Mouse (Mus musculus): Measurements from ENCODE around the gene Sipa1l2. TPM values are rescaled to one million over a fixed set of nuclear protein-coding genes. Genes with fewer than 3 reads are reported as not detected.

The Sipa1l2 gene
- polyA plus RNA-seq, 1 experiment: 6.5 TPM

DNA sequence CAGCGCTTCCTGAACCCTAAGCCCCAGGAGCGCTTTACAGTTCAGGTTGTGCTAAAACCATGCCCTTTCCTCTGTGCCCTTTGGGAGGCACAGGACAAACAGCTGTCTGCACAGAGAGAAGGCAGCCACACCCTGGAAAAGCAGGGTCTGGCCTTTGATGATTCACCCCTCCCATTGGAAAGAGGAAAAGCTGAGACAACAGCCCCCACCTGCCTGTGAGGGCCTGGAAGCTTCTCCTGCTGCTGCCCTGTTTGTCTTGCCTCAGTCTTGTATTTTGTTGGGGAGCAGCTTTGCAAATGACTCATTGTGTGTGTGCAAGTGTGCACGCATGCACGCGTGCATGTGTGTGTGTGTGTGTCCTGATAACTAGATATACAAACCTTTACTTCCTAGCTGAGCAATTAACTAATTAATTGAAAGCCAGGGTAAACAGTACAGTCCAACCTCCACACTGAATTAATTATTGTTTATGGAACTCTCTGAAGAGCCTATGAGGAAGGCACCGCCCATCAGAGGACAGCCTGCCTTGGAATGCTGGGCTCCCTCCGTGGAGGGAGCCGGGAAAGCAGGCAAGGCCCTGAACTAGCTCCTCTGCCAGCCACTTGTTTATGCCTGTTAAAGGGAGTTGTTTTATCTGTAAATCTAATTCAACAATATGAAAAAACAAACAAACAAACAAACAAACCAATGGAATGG lies 35.4 kb upstream of the Sipa1l2 start:
- Histone ChIP-seq H3K79me3 (ENCODE audit: low read depth) (no peaks in the 10 kb centered on the region), H3ac (ENCODE audit: control insufficient read depth, insufficient read length, low read depth) (no peak overlapping the region), H3K4me3 (ENCODE audit: insufficient read depth, poor library complexity, severe bottlenecking) (no peak overlapping the region), H3K36me3 (ENCODE audit: control insufficient read depth, insufficient read depth) (no peaks in the 10 kb centered on the region), H3K79me2 (ENCODE audit: control insufficient read depth, insufficient read depth) (no peaks in the 10 kb centered on the region), H3K27me3 (ENCODE audit: control insufficient read depth, insufficient read depth, insufficient read length) (no peaks in the 10 kb centered on the region)
- TF ChIP-seq CEBPB (IDR thresholded peaks at IDR 0.05; ENCODE audit: low read depth) (no peak), MYOD1 (IDR thresholded peaks at IDR 0.05; ENCODE audit: control insufficient read depth, insufficient read length, low read depth) (peak; percentile 35)

DNA sequence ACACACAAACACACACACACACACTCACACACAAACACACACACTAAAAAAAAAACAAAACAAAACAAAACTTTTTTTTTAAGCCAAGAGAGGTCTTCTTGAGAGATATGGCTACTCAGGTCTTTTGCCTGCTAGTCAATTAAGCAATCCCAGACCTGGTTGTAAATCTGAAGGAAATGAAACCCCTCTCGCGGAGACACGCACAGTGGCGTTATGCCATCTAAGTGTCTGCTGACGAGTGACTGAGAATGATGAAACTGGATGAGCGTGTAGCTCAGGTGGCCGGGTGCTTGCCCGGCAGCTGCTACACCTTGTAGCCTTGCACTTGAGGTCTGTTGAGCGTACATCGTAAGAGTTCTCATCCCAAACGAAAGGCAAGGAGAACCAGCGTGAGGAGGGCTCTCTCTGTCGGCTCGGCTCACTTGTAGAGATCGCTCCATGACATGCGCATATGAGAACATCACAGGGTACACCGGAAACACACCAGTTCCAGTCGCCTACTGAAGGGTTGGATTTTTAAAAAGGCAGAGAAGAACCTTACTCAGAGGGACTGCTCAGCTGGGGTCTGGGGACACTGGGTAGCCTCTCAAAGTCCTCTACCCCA lies 34.7 kb upstream of the Sipa1l2 start:
- no peaks in the 10 kb centered on the region for H3K79me3 ChIP-seq (ENCODE audit: low read depth)
- no peak overlapping the region for H3ac ChIP-seq (ENCODE audit: control insufficient read depth, insufficient read length, low read depth)
- H3K79me2 ChIP-seq (ENCODE audit: control insufficient read depth, insufficient read depth): no peaks in the 10 kb centered on the region
- no peaks in the 10 kb centered on the region for H3K27me3 ChIP-seq (ENCODE audit: control insufficient read depth, insufficient read depth, insufficient read length)
- H3K36me3 ChIP-seq (ENCODE audit: control insufficient read depth, insufficient read depth): no peaks in the 10 kb centered on the region
- no peak overlapping the region for H3K4me3 ChIP-seq (ENCODE audit: insufficient read depth, poor library complexity, severe bottlenecking)
- no peak for TF ChIP-seq CEBPB (IDR thresholded peaks at IDR 0.05; ENCODE audit: low read depth)
- TF ChIP-seq CTCF (IDR thresholded peaks at IDR 0.05; ENCODE audit: control insufficient read depth, insufficient read depth, insufficient read length): no peak
- TF ChIP-seq FOSL1 (IDR thresholded peaks at IDR 0.05; ENCODE audit: insufficient read depth, low read length, poor library complexity, severe bottlenecking): no peak
- no peak for TF ChIP-seq MAX (IDR thresholded peaks at IDR 0.05)
- no peak for TF ChIP-seq USF1 (IDR thresholded peaks at IDR 0.05; ENCODE audit: low read depth)
- TF ChIP-seq MYOG (IDR thresholded peaks at IDR 0.05; ENCODE audit: control insufficient read depth, extremely low read depth, insufficient read length): no peak
- no peak for TF ChIP-seq MYOD1 (IDR thresholded peaks at IDR 0.05; ENCODE audit: control insufficient read depth, insufficient read length, low read depth)

DNA sequence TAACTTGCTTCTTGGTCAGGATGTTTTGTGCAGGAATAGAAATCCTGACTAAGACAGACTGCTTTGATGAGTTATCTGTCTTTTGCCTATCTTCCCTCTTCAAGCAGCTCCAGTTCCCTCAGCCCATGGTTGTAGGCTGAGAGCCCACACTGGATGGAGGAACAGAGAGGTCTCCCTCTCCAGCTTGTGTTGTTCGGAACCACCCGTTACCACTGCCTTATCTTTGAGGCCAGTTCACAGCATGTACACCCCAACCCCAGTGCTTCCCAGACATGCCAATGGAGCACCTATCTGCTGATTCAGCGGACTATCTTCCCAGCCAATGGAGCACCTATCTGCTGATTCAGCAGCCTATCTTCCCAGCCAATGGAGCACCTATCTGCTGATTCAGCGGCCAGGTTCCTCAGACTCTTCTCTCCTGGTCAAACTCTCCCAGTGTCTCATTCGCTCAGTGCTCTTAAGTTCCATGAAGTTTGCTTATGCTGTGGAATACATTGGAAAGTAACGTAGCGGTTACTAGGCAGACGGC lies 33.8 kb upstream of the Sipa1l2 start:
- no peaks in the 10 kb centered on the region for H3K36me3 ChIP-seq (ENCODE audit: control insufficient read depth, insufficient read depth)
- no peaks in the 10 kb centered on the region for H3K27me3 ChIP-seq (ENCODE audit: control insufficient read depth, insufficient read depth, insufficient read length)
- H3K79me2 ChIP-seq (ENCODE audit: control insufficient read depth, insufficient read depth): no peaks in the 10 kb centered on the region
- H3K79me3 ChIP-seq (ENCODE audit: low read depth): no peaks in the 10 kb centered on the region
- TF ChIP-seq MYOG (IDR thresholded peaks at IDR 0.05; ENCODE audit: control insufficient read depth, extremely low read depth, insufficient read length) (no peak), USF1 (IDR thresholded peaks at IDR 0.05; ENCODE audit: low read depth) (no peak), CEBPB (IDR thresholded peaks at IDR 0.05; ENCODE audit: low read depth) (no peak), MYOD1 (IDR thresholded peaks at IDR 0.05; ENCODE audit: control insufficient read depth, insufficient read length, low read depth) (no peak), CTCF (IDR thresholded peaks at IDR 0.05; ENCODE audit: control insufficient read depth, insufficient read depth, insufficient read length) (no peak), FOSL1 (IDR thresholded peaks at IDR 0.05; ENCODE audit: insufficient read depth, low read length, poor library complexity, severe bottlenecking) (no peak), MAX (IDR thresholded peaks at IDR 0.05) (no peak)
- no peak overlapping the region for H3K4me3 ChIP-seq (ENCODE audit: insufficient read depth, poor library complexity, severe bottlenecking)
- no peak overlapping the region for H3ac ChIP-seq (ENCODE audit: control insufficient read depth, insufficient read length, low read depth)

DNA sequence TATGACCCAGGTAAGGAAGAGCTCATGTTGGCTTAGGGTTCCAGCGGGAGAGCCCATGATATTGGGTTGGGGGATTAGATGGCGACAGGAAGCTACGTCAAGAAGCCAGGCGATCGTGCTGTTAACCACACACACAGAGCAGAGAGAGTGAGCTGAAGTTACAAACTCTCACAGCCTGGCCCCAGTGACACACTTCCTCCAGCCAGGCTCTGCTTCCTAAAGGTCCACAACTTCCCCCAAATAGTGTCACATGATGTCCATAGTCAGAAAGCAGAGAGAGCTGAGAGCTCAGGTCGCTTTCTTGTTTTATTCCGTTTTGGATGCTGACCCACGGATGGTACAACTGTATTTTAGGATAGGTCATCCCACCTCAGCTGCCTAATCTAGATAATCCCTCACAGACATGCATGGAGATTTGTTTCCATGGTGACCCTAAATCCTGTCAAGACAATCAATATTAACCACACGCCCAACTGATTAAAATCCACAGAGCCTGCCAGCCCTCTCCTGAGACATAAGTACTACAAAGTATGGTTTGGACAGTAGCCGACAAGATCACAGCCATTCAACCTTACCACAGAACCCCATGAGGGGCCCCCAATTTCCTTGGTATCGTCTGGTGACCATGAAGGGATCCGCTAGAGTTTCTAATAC lies 30.6 kb upstream of the Sipa1l2 start:
- Histone ChIP-seq H3K79me3 (ENCODE audit: low read depth) (no peaks in the 10 kb centered on the region), H3ac (ENCODE audit: control insufficient read depth, insufficient read length, low read depth) (no peak overlapping the region)
- no peak for TF ChIP-seq FOSL1 (IDR thresholded peaks at IDR 0.05; ENCODE audit: insufficient read depth, low read length, poor library complexity, severe bottlenecking)
- no peak for TF ChIP-seq MAX (IDR thresholded peaks at IDR 0.05)
- TF ChIP-seq USF1 (IDR thresholded peaks at IDR 0.05; ENCODE audit: low read depth): no peak
- no peak for TF ChIP-seq CTCF (IDR thresholded peaks at IDR 0.05; ENCODE audit: control insufficient read depth, insufficient read depth, insufficient read length)
- TF ChIP-seq MYOG (IDR thresholded peaks at IDR 0.05; ENCODE audit: control insufficient read depth, extremely low read depth, insufficient read length): no peak
- TF ChIP-seq MYOD1 (IDR thresholded peaks at IDR 0.05; ENCODE audit: control insufficient read depth, insufficient read length, low read depth): no peak
- TF ChIP-seq CEBPB (IDR thresholded peaks at IDR 0.05; ENCODE audit: low read depth): no peak

DNA sequence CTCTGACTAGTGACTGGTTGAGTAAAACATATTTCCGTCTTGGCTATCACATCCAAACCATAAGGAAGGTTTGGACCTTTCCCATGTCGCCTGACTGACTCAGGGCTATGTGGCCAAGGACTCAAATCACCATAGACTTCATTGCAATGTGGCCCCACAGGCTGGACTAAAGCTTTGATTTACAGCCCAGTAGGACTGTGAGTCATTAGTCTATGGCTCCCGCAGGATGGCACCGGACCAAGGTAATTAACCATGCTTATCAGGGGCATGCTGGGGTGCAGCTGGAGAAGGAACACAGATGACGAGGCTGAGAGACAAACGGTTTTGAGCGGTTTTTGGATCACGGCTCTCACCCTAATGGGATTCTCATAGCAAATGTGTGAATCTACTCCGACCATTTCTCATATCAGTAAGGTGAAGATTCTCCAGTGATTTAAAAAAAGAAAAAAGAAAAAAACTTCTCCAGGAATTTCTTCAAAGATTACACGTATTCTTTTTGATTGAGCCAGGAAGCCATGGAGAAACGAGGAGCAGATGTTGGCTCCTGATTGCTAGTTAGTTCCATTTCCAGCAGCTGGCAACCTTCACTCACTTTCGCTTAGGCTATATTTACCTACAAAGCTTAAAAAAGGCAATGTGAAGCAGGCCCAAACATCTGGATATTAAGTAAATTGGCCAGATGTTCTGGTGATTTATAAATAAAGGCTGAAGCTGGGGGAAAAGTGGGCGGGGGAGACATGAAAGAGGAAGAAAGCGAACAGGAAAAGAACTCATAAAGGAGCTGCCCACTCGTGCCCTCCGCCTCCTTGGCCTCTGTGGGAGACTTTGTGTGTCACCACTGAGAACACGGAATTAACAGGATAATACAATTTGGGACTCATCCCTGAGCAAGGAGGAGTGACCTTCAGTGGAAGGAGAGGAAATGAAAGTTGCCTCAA lies 26.2 kb upstream of the Sipa1l2 start:
- Histone ChIP-seq H3K79me2 (ENCODE audit: control insufficient read depth, insufficient read depth) (no peaks in the 10 kb centered on the region), H3ac (ENCODE audit: control insufficient read depth, insufficient read length, low read depth) (no peak overlapping the region), H3K4me3 (ENCODE audit: insufficient read depth, poor library complexity, severe bottlenecking) (no peak overlapping the region), H3K36me3 (ENCODE audit: control insufficient read depth, insufficient read depth) (no peaks in the 10 kb centered on the region), H3K79me3 (ENCODE audit: low read depth) (no peaks in the 10 kb centered on the region), H3K27me3 (ENCODE audit: control insufficient read depth, insufficient read depth, insufficient read length) (no peaks in the 10 kb centered on the region)
- TF ChIP-seq USF1 (IDR thresholded peaks at IDR 0.05; ENCODE audit: low read depth) (no peak), MAX (IDR thresholded peaks at IDR 0.05) (peak; percentile 48), CEBPB (IDR thresholded peaks at IDR 0.05; ENCODE audit: low read depth) (no peak), CTCF (IDR thresholded peaks at IDR 0.05; ENCODE audit: control insufficient read depth, insufficient read depth, insufficient read length) (no peak), FOSL1 (IDR thresholded peaks at IDR 0.05; ENCODE audit: insufficient read depth, low read length, poor library complexity, severe bottlenecking) (peak; percentile 41), MYOG (IDR thresholded peaks at IDR 0.05; ENCODE audit: control insufficient read depth, extremely low read depth, insufficient read length) (no peak), MYOD1 (IDR thresholded peaks at IDR 0.05; ENCODE audit: control insufficient read depth, insufficient read length, low read depth) (peak; percentile 25)

More for the DNA sequence above, 30.6 kb upstream of the Sipa1l2 start:
- H3K79me2 ChIP-seq (ENCODE audit: control insufficient read depth, insufficient read depth): no peaks in the 10 kb centered on the region
- no peaks in the 10 kb centered on the region for H3K36me3 ChIP-seq (ENCODE audit: control insufficient read depth, insufficient read depth)
- H3K27me3 ChIP-seq (ENCODE audit: control insufficient read depth, insufficient read depth, insufficient read length): no peaks in the 10 kb centered on the region
- H3K4me3 ChIP-seq (ENCODE audit: insufficient read depth, poor library complexity, severe bottlenecking): no peak overlapping the region
